Mouse (Mus musculus): Measurements from ENCODE around the gene Rtp1. TPM values are rescaled to one million over a fixed set of nuclear protein-coding genes. Genes with fewer than 3 reads are reported as not detected.

The Rtp1 gene
- not detected for polyA plus RNA-seq (2012; fragmentation: generic; extraction: Trizol)

DNA sequence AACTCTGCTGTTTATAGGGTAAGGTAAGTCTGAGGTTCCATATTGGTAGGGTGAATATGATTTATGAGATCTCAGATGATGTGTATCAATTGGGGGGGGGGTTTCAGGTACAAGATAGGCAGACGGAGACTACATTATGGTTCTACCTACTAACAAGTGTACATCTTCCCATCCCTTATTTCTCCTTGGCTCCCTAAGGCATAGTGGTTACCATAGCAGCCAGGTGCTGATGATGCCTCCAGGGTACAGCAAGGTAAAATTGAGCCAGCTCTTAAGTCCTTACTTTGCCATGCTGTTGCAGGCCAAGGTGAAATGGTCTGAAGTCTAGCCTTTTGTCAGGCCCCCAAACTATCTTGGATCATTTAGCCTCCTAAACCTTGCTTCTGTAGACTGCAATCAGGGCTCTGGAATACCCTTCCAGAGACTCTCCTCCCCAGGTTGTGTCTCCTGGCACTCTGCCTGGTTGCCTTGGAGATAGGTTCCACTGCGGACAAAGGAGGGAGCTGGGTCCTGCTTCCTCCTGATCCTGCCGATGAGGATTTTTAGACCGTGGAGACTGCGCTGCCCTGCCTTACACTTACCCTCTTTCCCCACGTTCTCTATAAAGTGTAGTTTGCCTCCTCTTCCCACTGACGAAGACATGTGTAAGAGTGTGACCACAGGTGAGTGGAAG is at the start of gene Rtp1:
Gene Rtp1 (plus strand): TSS at position 487 of the 673 bp plus-strand sequence.

Other genes with a start within 250 kb of the Rtp1 start
- gene St6gal1, start 204.4 kb upstream of the Rtp1 start, polyA plus RNA-seq (2012; fragmentation: generic; extraction: Trizol) = 1 to 10 TPM; 2.5 to 5.9 TPM
- 1 to 10 TPM in 1 of 2 experiments, under 1 TPM in 1; 0.50 to 8.3 TPM for gene Rtp4, start 91.2 kb downstream of the Rtp1 start, polyA plus RNA-seq (2012; fragmentation: generic; extraction: Trizol)
- gene Masp1, start 91.7 kb downstream of the Rtp1 start, polyA plus RNA-seq (2012; fragmentation: generic; extraction: Trizol) = 10 to 100 TPM in 1 of 2 experiments, 1 to 10 TPM in 1; 7.3 to 39.0 TPM